Mouse (Mus musculus) midbrain, postnatal 0 days (tissue): ENCODE data around the gene Tor2a. TPM values are rescaled to one million over a fixed set of nuclear protein-coding genes. Genes with fewer than 3 reads are reported as not detected.

Experiments used
- ATAC-seq: fragments of 200-750 bp; cut with Nextera tagmentation; 2 replicates; pipeline ENCODE4 v1.8.0; 2017; ENCODE audit warnings: moderate number of reproducible peaks, mild to moderate bottlenecking, moderate TSS enrichment, moderate library complexity; ENCODE audit not compliant: low FRiP score
- DNase-seq: peaks from one replicate; pipeline ENCODE4 v3.0.0-alpha.2; 2015; ENCODE audit warnings: low spot score
- H3K27ac ChIP-seq: fragments of 300-500 bp; sonication (generic); 2 replicates; pipeline ENCODE4 v1.5.1; 2014; ENCODE audit warnings: low read depth, mild to moderate bottlenecking, low read length, mixed read lengths
- H3K27me3 ChIP-seq: fragments of 300-500 bp; sonication (generic); 2 replicates; pipeline ENCODE4 v1.6.1; 2014; ENCODE audit warnings: low read length, control low read depth, mixed read lengths; ENCODE audit not compliant: insufficient read depth
- H3K36me3 ChIP-seq: fragments of 300-500 bp; sonication (generic); 2 replicates; pipeline ENCODE4 v1.6.1; 2014; ENCODE audit warnings: low read length, control low read depth, mixed read lengths; ENCODE audit not compliant: insufficient read depth
- H3K4me1 ChIP-seq: fragments of 300-500 bp; sonication (generic); 2 replicates; pipeline ENCODE4 v1.6.1; 2014; ENCODE audit warnings: mild to moderate bottlenecking, control low read depth, antibody characterized with exemption, low read length, mixed read lengths; ENCODE audit not compliant: insufficient read depth
- H3K4me2 ChIP-seq: fragments of 300-500 bp; sonication (generic); 2 replicates; pipeline ENCODE4 v1.6.1; 2014; ENCODE audit warnings: low read depth, mild to moderate bottlenecking, low read length, mixed read lengths; ENCODE audit not compliant: poor library complexity, severe bottlenecking
- H3K4me3 ChIP-seq: fragments of 300-500 bp; sonication (generic); 2 replicates; pipeline ENCODE4 v1.5.1; 2014; ENCODE audit warnings: low read depth, mild to moderate bottlenecking, low read length, moderate library complexity
- H3K9ac ChIP-seq: fragments of 300-500 bp; sonication (generic); replicated peaks from 2 replicates; pipeline ENCODE4 v1.6.1; 2014; ENCODE audit warnings: mild to moderate bottlenecking, low read length, moderate library complexity, mixed read lengths; ENCODE audit not compliant: poor library complexity, severe bottlenecking
- H3K9me3 ChIP-seq: fragments of 300-500 bp; sonication (generic); 2 replicates; pipeline ENCODE4 v1.6.1; 2016; ENCODE audit warnings: low read length, control low read depth
- CTCF ChIP-seq: IDR thresholded peaks from 2 replicates; pipeline ENCODE4 v1.5.1; 2016; ENCODE audit warnings: antibody characterized with exemption, mild to moderate bottlenecking
- WGBS: fragments of 180-500 bp; shearing (Covaris S2); extraction: QIAGEN DNeasy Blood & Tissue Kit; methylation state at CpG from one replicate; pipeline ENCODE4 v1.1.7; 2014; 5-methylcytosine and 5-hydroxymethylcytosine counted together
- polyA plus RNA-seq: library from polyadenylated mRNA; unstranded; fragments of >200 nt; fragmentation: Nextera tagmentation; extraction: Ambion mirVana; gene quantifications from 2 replicates; pipeline ENCODE4 v1.2.1, GENCODE M21; 2015
- total RNA-seq: library from RNA; depleted of rRNA; stranded (reverse); fragments of >200 nt; gene quantifications from 2 replicates; pipeline ENCODE4 v1.2.3, GENCODE M21; 2014

The Tor2a gene
- total and polyA plus RNA-seq, 2 experiments from 2014 or later: 42.0 to 72.8 TPM

GRCm38 (mm10) chr2:32718761-32719160, 38.3 kb upstream of the Tor2a start:
- H3K4me3 ChIP-seq: no peak overlapping the region
- no peak overlapping the region for H3K9ac ChIP-seq
- H3K4me1 ChIP-seq: 0 out of 2 replicates have a peak, but pooled peaks cover 3% of the 10 kb centered on the region
- H3K36me3 ChIP-seq: no peaks in the 10 kb centered on the region
- ATAC-seq (peak; percentile 69), DNase-seq (peak; percentile 76)
- no peak overlapping the region for H3K4me2 ChIP-seq
- WGBS: 33% methylated on average over 9 of the region's 9 CpGs
- no peak overlapping the region for H3K27ac ChIP-seq
- no peaks in the 10 kb centered on the region for H3K9me3 ChIP-seq
- no peak for TF ChIP-seq CTCF
- H3K27me3 ChIP-seq: no peaks in the 10 kb centered on the region

GRCm38 (mm10) chr2:32720053-32720452, 37.0 kb upstream of the Tor2a start:
- Histone ChIP-seq H3K36me3 (no peaks in the 10 kb centered on the region), H3K27ac (no peak overlapping the region), H3K9ac (no peak overlapping the region), H3K4me1 (no peaks in the 10 kb centered on the region), H3K4me2 (no peak overlapping the region), H3K9me3 (no peaks in the 10 kb centered on the region), H3K27me3 (no peaks in the 10 kb centered on the region), H3K4me3 (no peak overlapping the region)
- WGBS: 85% methylated on average over 3 of the region's 3 CpGs
- ATAC-seq (no peak), DNase-seq (no peak)
- TF ChIP-seq CTCF: no peak

GRCm38 (mm10) chr2:32720681-32721229, 36.3 kb upstream of the Tor2a start, which contains the start of gene Sh2d3c:
Gene Sh2d3c, plus strand, starts transcription at chr2:32721055.
- H3K9ac ChIP-seq: no peak within 1 kb of the TSS
- H3K9me3 ChIP-seq: no peaks in the 10 kb centered on the region
- no peak within 1 kb of the TSS for H3K4me2 ChIP-seq
- H3K27ac ChIP-seq: no peak within 1 kb of the TSS
- H3K4me3 ChIP-seq: no peak within 1 kb of the TSS
- peak; percentile 23; the same call in 1 of the 2 replicates for ATAC-seq
- WGBS: 59% methylated on average over 8 of the region's 8 CpGs
- no peaks in the 10 kb centered on the region for H3K4me1 ChIP-seq
- no peaks in the 10 kb centered on the region for H3K36me3 ChIP-seq
- DNase-seq: peak; percentile 26
- no peak for TF ChIP-seq CTCF
- H3K27me3 ChIP-seq: no peaks in the 10 kb centered on the region

- H3K9me3 ChIP-seq: no peaks in the 10 kb centered on the region
- no peak overlapping the region for H3K27ac ChIP-seq
- no peak overlapping the region for H3K9ac ChIP-seq
- ATAC-seq (no peak), DNase-seq (no peak)
- no peak overlapping the region for H3K4me3 ChIP-seq
- no peaks in the 10 kb centered on the region for H3K27me3 ChIP-seq
- H3K4me1 ChIP-seq: no peaks in the 10 kb centered on the region
- no peak overlapping the region for H3K4me2 ChIP-seq
- H3K36me3 ChIP-seq: no peaks in the 10 kb centered on the region
- 58% methylated on average over 6 of the region's 6 CpGs for WGBS
- no peak for TF ChIP-seq CTCF
These were observed 35.0 kb upstream of the Tor2a start for GRCm38 (mm10) chr2:32722046-32722445.

GRCm38 (mm10) chr2:32722581-32722980, 34.5 kb upstream of the Tor2a start:
- H3K9me3 ChIP-seq: no peaks in the 10 kb centered on the region
- no peak for TF ChIP-seq CTCF
- ATAC-seq (no peak), DNase-seq (no peak)
- 81% methylated on average over 3 of the region's 3 CpGs for WGBS
- no peak overlapping the region for H3K9ac ChIP-seq
- no peak overlapping the region for H3K4me2 ChIP-seq
- H3K4me1 ChIP-seq: no peaks in the 10 kb centered on the region
- no peak overlapping the region for H3K4me3 ChIP-seq
- H3K36me3 ChIP-seq: no peaks in the 10 kb centered on the region
- no peaks in the 10 kb centered on the region for H3K27me3 ChIP-seq
- H3K27ac ChIP-seq: no peak overlapping the region

- no peaks in the 10 kb centered on the region for H3K36me3 ChIP-seq
- no peaks in the 10 kb centered on the region for H3K4me1 ChIP-seq
- H3K4me3 ChIP-seq: no peak overlapping the region
- H3K27me3 ChIP-seq: no peaks in the 10 kb centered on the region
- no peak for ATAC-seq
- TF ChIP-seq CTCF: no peak
- no peak for DNase-seq
- H3K9ac ChIP-seq: no peak overlapping the region
- 75% methylated on average over 4 of the region's 4 CpGs for WGBS
- no peak overlapping the region for H3K4me2 ChIP-seq
- no peak overlapping the region for H3K27ac ChIP-seq
- H3K9me3 ChIP-seq: no peaks in the 10 kb centered on the region
These were observed 32.9 kb upstream of the Tor2a start for GRCm38 (mm10) chr2:32724149-32724548.
